Mouse (Mus musculus) cerebellum, adult 9-11 months (tissue): ENCODE results near the gene Rab6b.

Experiments
- DNase-seq: peaks from one replicate; pipeline ENCODE4 v3.0.0; 2022

Gene Rab6b

GRCm38 (mm10) chr9:103208802-103209423, 97.3 kb downstream of the Rab6b start:
- DNase-seq, result no peak

- DNase-seq, result no peak
These were observed 101.2 kb downstream of the Rab6b start for GRCm38 (mm10) chr9:103212654-103213420.

GRCm38 (mm10) chr9:103213631-103214030, 102.0 kb downstream of the Rab6b start:
- DNase-seq, result no peak

GRCm38 (mm10) chr9:103214281-103214680, 102.7 kb downstream of the Rab6b start:
- DNase-seq, result no peak

GRCm38 (mm10) chr9:103224721-103225120, 113.1 kb downstream of the Rab6b start:
- DNase-seq, result no peak

GRCm38 (mm10) chr9:103225464-103225863, 113.9 kb downstream of the Rab6b start:
- DNase-seq, result no peak

- no peak for DNase-seq
These were observed 115.2 kb downstream of the Rab6b start for GRCm38 (mm10) chr9:103226806-103227205.

GRCm38 (mm10) chr9:103227760-103228159, 116.2 kb downstream of the Rab6b start:
- DNase-seq, result no peak

- no peak for DNase-seq
These were observed 116.9 kb downstream of the Rab6b start for GRCm38 (mm10) chr9:103228370-103229003.

- no peak for DNase-seq
These were observed 117.7 kb downstream of the Rab6b start for GRCm38 (mm10) chr9:103229037-103229867.

- DNase-seq, result peak; percentile 35
These were observed 118.8 kb downstream of the Rab6b start, which contains the start of the genes Gm20425 and Trf for GRCm38 (mm10) chr9:103230151-103230951. Gene Gm20425, minus strand, starts transcription at chr9:103230307. Gene Trf, minus strand, starts transcription at chr9:103230444.

- no peak for DNase-seq
These were observed 120.8 kb downstream of the Rab6b start for GRCm38 (mm10) chr9:103232232-103233005.

GRCm38 (mm10) chr9:103233006-103233395, 121.4 kb downstream of the Rab6b start:
- DNase-seq, result no peak

- no peak for DNase-seq
These were observed 122.5 kb downstream of the Rab6b start for GRCm38 (mm10) chr9:103234059-103234458.

- peak; percentile 8 for DNase-seq
These were observed 123.1 kb downstream of the Rab6b start for GRCm38 (mm10) chr9:103234565-103235165.
